Mouse (Mus musculus) heart, postnatal 0 days (tissue): ENCODE results near the gene Hmcn2. TPM values are rescaled to one million over a fixed set of nuclear protein-coding genes. Genes with fewer than 3 reads are reported as not detected.

Experiments used
- ATAC-seq: fragments of 200-750 bp; cut with Nextera tagmentation; 2 replicates; pipeline ENCODE4 v1.8.0; 2017; ENCODE audit warnings: low read depth, moderate number of reproducible peaks, moderate library complexity; ENCODE audit not compliant: insufficient read depth
- DNase-seq: peaks from one replicate; pipeline ENCODE4 v3.0.0-alpha.2; 2016; ENCODE audit warnings: low spot score
- H3K27ac ChIP-seq: fragments of 300-500 bp; sonication (generic); 2 replicates; pipeline ENCODE4 v1.5.1; 2014; ENCODE audit warnings: low read depth, mild to moderate bottlenecking
- H3K27me3 ChIP-seq: fragments of 300-500 bp; sonication (generic); 2 replicates; pipeline ENCODE4 v1.6.1; 2014; ENCODE audit warnings: low read length, mixed read lengths; ENCODE audit not compliant: control insufficient read depth, insufficient read depth
- H3K36me3 ChIP-seq: fragments of 300-500 bp; sonication (generic); replicated peaks from 2 replicates; pipeline ENCODE4 v1.6.1; 2014; ENCODE audit warnings: low read length, mixed read lengths; ENCODE audit not compliant: control insufficient read depth, insufficient read depth
- H3K4me1 ChIP-seq: fragments of 300-500 bp; sonication (generic); 2 replicates; pipeline ENCODE4 v1.6.1; 2014; ENCODE audit warnings: antibody characterized with exemption; ENCODE audit not compliant: control insufficient read depth, insufficient read depth
- H3K4me2 ChIP-seq: fragments of 300-500 bp; sonication (generic); 2 replicates; pipeline ENCODE4 v1.6.1; 2014; ENCODE audit warnings: low read depth, mild to moderate bottlenecking, low read length, moderate library complexity
- H3K4me3 ChIP-seq: fragments of 300-500 bp; sonication (generic); 2 replicates; pipeline ENCODE4 v1.5.1; 2014; ENCODE audit warnings: low read depth, low read length
- H3K9ac ChIP-seq: fragments of 300-500 bp; sonication (generic); replicated peaks from 2 replicates; pipeline ENCODE4 v1.6.1; 2014; ENCODE audit warnings: low read depth, low read length, mixed read lengths
- H3K9me3 ChIP-seq: fragments of 300-500 bp; sonication (generic); replicated peaks from 2 replicates; pipeline ENCODE4 v1.6.1; 2016; ENCODE audit warnings: low read length; ENCODE audit not compliant: control insufficient read depth
- CTCF ChIP-seq: IDR thresholded peaks from 2 replicates; pipeline ENCODE4 v1.5.1; 2016; ENCODE audit warnings: antibody characterized with exemption, control low read depth, low read depth
- EP300 ChIP-seq: IDR thresholded peaks from 2 replicates; pipeline ENCODE4 v1.6.1; 2016; ENCODE audit warnings: antibody characterized with exemption, low read depth
- WGBS: fragments of 180-500 bp; shearing (Covaris S2); extraction: QIAGEN DNeasy Blood & Tissue Kit; methylation state at CpG from one replicate; pipeline ENCODE4 v1.1.7; 2014; 5-methylcytosine and 5-hydroxymethylcytosine counted together
- polyA plus RNA-seq: library from polyadenylated mRNA; unstranded; fragments of >200 nt; fragmentation: Nextera tagmentation; extraction: Ambion mirVana; gene quantifications from 2 replicates; pipeline ENCODE4 v1.2.1, GENCODE M21; 2015
- total RNA-seq: library from RNA; depleted of rRNA; stranded (reverse); fragments of >200 nt; gene quantifications from 2 replicates; pipeline ENCODE4 v1.2.3, GENCODE M21; 2014; ENCODE audit warnings: low replicate concordance

Hmcn2 gene
- total and polyA plus RNA-seq, 2 experiments from 2014 or later = 0.67 to 3.1 TPM

GRCm38 (mm10) chr2:31474686-31475085 lies 160.5 kb downstream of the Hmcn2 start:
- ATAC-seq = no peak
- no peaks in the 10 kb centered on the region for H3K9me3 ChIP-seq
- H3K4me1 ChIP-seq = no peaks in the 10 kb centered on the region
- no peak overlapping the region for H3K9ac ChIP-seq
- H3K27me3 ChIP-seq = peaks cover 28% of the 10 kb centered on the region; the same call in 1 of the 2 replicates
- DNase-seq = no peak
- H3K27ac ChIP-seq = no peak overlapping the region
- 66% methylated on average over 5 of the region's 5 CpGs for WGBS
- H3K4me2 ChIP-seq = no peak overlapping the region
- TF ChIP-seq EP300 (no peak), CTCF (no peak)
- no peaks in the 10 kb centered on the region for H3K36me3 ChIP-seq
- H3K4me3 ChIP-seq = no peak overlapping the region

- DNase-seq (no peak), ATAC-seq (no peak)
- no peaks in the 10 kb centered on the region for H3K4me1 ChIP-seq
- no peak overlapping the region for H3K4me3 ChIP-seq
- H3K9ac ChIP-seq = no peak overlapping the region
- H3K36me3 ChIP-seq = no peaks in the 10 kb centered on the region
- peaks cover 15% of the 10 kb centered on the region; the same call in 1 of the 2 replicates for H3K27me3 ChIP-seq
- 68% methylated on average over 10 of the region's 10 CpGs for WGBS
- no peak for TF ChIP-seq EP300
- no peak for TF ChIP-seq CTCF
- H3K4me2 ChIP-seq = no peak overlapping the region
- no peaks in the 10 kb centered on the region for H3K9me3 ChIP-seq
- H3K27ac ChIP-seq = no peak overlapping the region
These were observed 162.0 kb downstream of the Hmcn2 start for GRCm38 (mm10) chr2:31476107-31476820.

- Histone ChIP-seq H3K27me3 (peaks cover 14% of the 10 kb centered on the region; the same call in 1 of the 2 replicates), H3K36me3 (no peaks in the 10 kb centered on the region), H3K9me3 (no peaks in the 10 kb centered on the region), H3K9ac (no peak overlapping the region), H3K4me3 (no peak overlapping the region), H3K4me2 (no peak overlapping the region), H3K27ac (no peak overlapping the region), H3K4me1 (no peaks in the 10 kb centered on the region)
- ATAC-seq = 0 out of 2 replicates have a peak, but pooled peaks have one; percentile 5
- TF ChIP-seq EP300 (no peak), CTCF (no peak)
- no peak for DNase-seq
- 75% methylated on average over 12 of the region's 12 CpGs for WGBS
These were observed 163.3 kb downstream of the Hmcn2 start for GRCm38 (mm10) chr2:31477234-31478161.

- WGBS = 29% methylated on average over 8 of the region's 8 CpGs
- ATAC-seq = peak; percentile 83
- no peaks in the 10 kb centered on the region for H3K4me1 ChIP-seq
- no peak overlapping the region for H3K4me3 ChIP-seq
- TF ChIP-seq CTCF (peak; percentile 97), EP300 (no peak)
- DNase-seq = peak; percentile 86
- H3K4me2 ChIP-seq = no peak overlapping the region
- no peak overlapping the region for H3K27ac ChIP-seq
- H3K27me3 ChIP-seq = peaks cover 32% of the 10 kb centered on the region
- no peak overlapping the region for H3K9ac ChIP-seq
- no peaks in the 10 kb centered on the region for H3K36me3 ChIP-seq
- H3K9me3 ChIP-seq = no peaks in the 10 kb centered on the region
These were observed 168.8 kb downstream of the Hmcn2 start for GRCm38 (mm10) chr2:31482914-31483575.

- H3K27ac ChIP-seq = no peak overlapping the region
- WGBS = 32% methylated on average over 5 of the region's 5 CpGs
- no peak overlapping the region for H3K4me2 ChIP-seq
- no peak overlapping the region for H3K4me3 ChIP-seq
- TF ChIP-seq EP300 (no peak), CTCF (peak; percentile 91)
- no peaks in the 10 kb centered on the region for H3K9me3 ChIP-seq
- ATAC-seq = 0 out of 2 replicates have a peak, but pooled peaks have one; percentile 12
- H3K36me3 ChIP-seq = no peaks in the 10 kb centered on the region
- peaks cover 30% of the 10 kb centered on the region for H3K27me3 ChIP-seq
- no peaks in the 10 kb centered on the region for H3K4me1 ChIP-seq
- H3K9ac ChIP-seq = no peak overlapping the region
- peak; percentile 55 for DNase-seq
These were observed 170.0 kb downstream of the Hmcn2 start for GRCm38 (mm10) chr2:31484187-31484586.
